Mouse (Mus musculus): ENCODE results near the gene Ccdc39. TPM values are rescaled to one million over a fixed set of nuclear protein-coding genes. Genes with fewer than 3 reads are reported as not detected.

Ccdc39 gene
- polyA plus RNA-seq, 2 experiments, result 3.2 to 10.3 TPM

DNA sequence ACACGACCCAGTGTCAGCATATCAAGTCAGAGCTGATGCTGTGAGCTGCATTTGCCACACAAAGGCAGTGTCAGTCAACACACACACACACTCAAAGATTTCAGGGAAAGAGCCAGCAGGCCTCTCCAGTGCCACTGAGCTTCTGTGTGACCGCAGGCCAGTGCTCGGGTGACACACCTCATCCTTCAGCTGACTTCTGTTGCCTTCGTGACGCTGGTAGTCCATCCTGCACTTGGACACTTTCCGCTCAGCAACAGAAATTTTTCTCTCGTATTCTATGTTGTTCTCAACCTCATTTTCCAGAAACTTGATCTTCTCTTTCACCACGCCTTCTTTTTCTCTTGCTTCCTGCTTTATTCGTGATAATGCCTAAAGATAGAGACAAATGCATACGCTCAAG, 11.8 kb downstream of the Ccdc39 start:
- no peak overlapping the region for H3K4me2 ChIP-seq (replicated peaks; ENCODE audit: low read depth, low read length, severe bottlenecking)
- DNase-seq (ENCODE audit: low spot score) (no peak), ATAC-seq (ENCODE audit: low FRiP score, low read depth) (no peak)
- H3K36me3 ChIP-seq (ENCODE audit: control insufficient read depth, insufficient read depth, low read length), result no peaks in the 10 kb centered on the region
- no peak overlapping the region for H3K27ac ChIP-seq (replicated peaks; ENCODE audit: low read depth, low read length)
- TF ChIP-seq POLR2A (IDR thresholded peaks at IDR 0.05; ENCODE audit: borderline replicate concordance, extremely low read depth, insufficient read depth, insufficient read length), result no peak
- H3K9me3 ChIP-seq (ENCODE audit: control insufficient read depth, low read length), result no peaks in the 10 kb centered on the region
- no peak overlapping the region for H3K9ac ChIP-seq (ENCODE audit: low read depth, low read length, severe bottlenecking)
- WGBS, result 88% methylated on average over 10 of the region's 10 CpGs
- no peak overlapping the region for H3K4me3 ChIP-seq (replicated peaks; ENCODE audit: low read length)
- no peaks in the 10 kb centered on the region for H3K4me1 ChIP-seq (ENCODE audit: control insufficient read depth, insufficient read depth, low read length)
- no peaks in the 10 kb centered on the region for H3K27me3 ChIP-seq (ENCODE audit: control insufficient read depth, insufficient read depth, low read length)

GRCm38 (mm10) chr3:33824135-33824946, 19.8 kb downstream of the Ccdc39 start:
- peak; percentile 74 for DNase-seq (ENCODE audit: low spot score)
- WGBS, result 44% methylated on average over 9 of the region's 9 CpGs
- H3K4me3 ChIP-seq (replicated peaks; ENCODE audit: low read length), result no peak overlapping the region
- no peaks in the 10 kb centered on the region for H3K36me3 ChIP-seq (ENCODE audit: control insufficient read depth, insufficient read depth, low read length)
- H3K27me3 ChIP-seq (ENCODE audit: control insufficient read depth, insufficient read depth, low read length), result no peaks in the 10 kb centered on the region
- no peak overlapping the region for H3K27ac ChIP-seq (replicated peaks; ENCODE audit: low read depth, low read length)
- no peak overlapping the region for H3K4me2 ChIP-seq (replicated peaks; ENCODE audit: low read depth, low read length, severe bottlenecking)
- no peaks in the 10 kb centered on the region for H3K9me3 ChIP-seq (ENCODE audit: control insufficient read depth, low read length)
- no peak for TF ChIP-seq POLR2A (IDR thresholded peaks at IDR 0.05; ENCODE audit: borderline replicate concordance, extremely low read depth, insufficient read depth, insufficient read length)
- no peaks in the 10 kb centered on the region for H3K4me1 ChIP-seq (ENCODE audit: control insufficient read depth, insufficient read depth, low read length)
- H3K9ac ChIP-seq (ENCODE audit: low read depth, low read length, severe bottlenecking), result no peak overlapping the region
- peak; percentile 60; the same call in 1 of the 2 replicates for ATAC-seq (ENCODE audit: low FRiP score, low read depth)

- no peak for DNase-seq (ENCODE audit: low spot score)
- Histone ChIP-seq H3K36me3 (ENCODE audit: control insufficient read depth, insufficient read depth, low read length) (peaks cover 55% of the 10 kb centered on the region), H3K27me3 (ENCODE audit: control insufficient read depth, insufficient read depth, low read length) (no peaks in the 10 kb centered on the region), H3K4me3 (replicated peaks; ENCODE audit: low read length) (no peak overlapping the region), H3K27ac (replicated peaks; ENCODE audit: low read depth, low read length) (no peak overlapping the region), H3K4me1 (ENCODE audit: control insufficient read depth, insufficient read depth, low read length) (no peaks in the 10 kb centered on the region), H3K9me3 (ENCODE audit: control insufficient read depth, low read length) (no peaks in the 10 kb centered on the region), H3K4me2 (replicated peaks; ENCODE audit: low read depth, low read length, severe bottlenecking) (no peak overlapping the region), H3K9ac (ENCODE audit: low read depth, low read length, severe bottlenecking) (no peak overlapping the region)
- WGBS, result 82% methylated on average over 1 of the region's 1 CpGs
- TF ChIP-seq POLR2A (IDR thresholded peaks at IDR 0.05; ENCODE audit: borderline replicate concordance, extremely low read depth, insufficient read depth, insufficient read length), result no peak
- ATAC-seq (ENCODE audit: low FRiP score, low read depth), result no peak
These were observed 37.0 kb downstream of the Ccdc39 start for GRCm38 (mm10) chr3:33807151-33807550.

GRCm38 (mm10) chr3:33800513-33800820, 43.6 kb downstream of the Ccdc39 start:
- peak overlapping the region; percentile 99 for H3K4me3 ChIP-seq (replicated peaks; ENCODE audit: low read length)
- H3K4me2 ChIP-seq (replicated peaks; ENCODE audit: low read depth, low read length, severe bottlenecking), result peak overlapping the region; percentile 54
- no peaks in the 10 kb centered on the region for H3K9me3 ChIP-seq (ENCODE audit: control insufficient read depth, low read length)
- H3K4me1 ChIP-seq (ENCODE audit: control insufficient read depth, insufficient read depth, low read length), result no peaks in the 10 kb centered on the region; the same call in 1 of the 2 replicates
- peak overlapping the region; percentile 100 for H3K27ac ChIP-seq (replicated peaks; ENCODE audit: low read depth, low read length)
- no peak for ATAC-seq (ENCODE audit: low FRiP score, low read depth)
- peak; percentile 11 for DNase-seq (ENCODE audit: low spot score)
- under 1% methylated on average over 16 of the region's 16 CpGs for WGBS
- no peaks in the 10 kb centered on the region for H3K27me3 ChIP-seq (ENCODE audit: control insufficient read depth, insufficient read depth, low read length)
- no peak for TF ChIP-seq POLR2A (IDR thresholded peaks at IDR 0.05; ENCODE audit: borderline replicate concordance, extremely low read depth, insufficient read depth, insufficient read length)
- peak overlapping the region; percentile 97 for H3K9ac ChIP-seq (ENCODE audit: low read depth, low read length, severe bottlenecking)
- H3K36me3 ChIP-seq (ENCODE audit: control insufficient read depth, insufficient read depth, low read length), result peaks cover 21% of the 10 kb centered on the region

GRCm38 (mm10) chr3:33799617-33800512, 44.2 kb downstream of the Ccdc39 start, which contains the start of gene Ttc14:
Ttc14 (plus strand) TSS chr3:33799832.
- Histone ChIP-seq H3K9me3 (ENCODE audit: control insufficient read depth, low read length) (no peaks in the 10 kb centered on the region), H3K4me1 (ENCODE audit: control insufficient read depth, insufficient read depth, low read length) (no peaks in the 10 kb centered on the region; the same call in 1 of the 2 replicates), H3K27me3 (ENCODE audit: control insufficient read depth, insufficient read depth, low read length) (no peaks in the 10 kb centered on the region), H3K4me3 (replicated peaks; ENCODE audit: low read length) (peak within 1 kb of the TSS; percentile 99), H3K9ac (ENCODE audit: low read depth, low read length, severe bottlenecking) (peak within 1 kb of the TSS; percentile 97), H3K4me2 (replicated peaks; ENCODE audit: low read depth, low read length, severe bottlenecking) (peak within 1 kb of the TSS; percentile 64), H3K27ac (replicated peaks; ENCODE audit: low read depth, low read length) (peak within 1 kb of the TSS; percentile 100), H3K36me3 (ENCODE audit: control insufficient read depth, insufficient read depth, low read length) (peaks cover 15% of the 10 kb centered on the region)
- DNase-seq (ENCODE audit: low spot score) (peak; percentile 96), ATAC-seq (ENCODE audit: low FRiP score, low read depth) (peak; percentile 100)
- under 1% methylated on average over 69 of the region's 90 CpGs for WGBS
- no peak; the same call in 1 of the 2 replicates for TF ChIP-seq POLR2A (IDR thresholded peaks at IDR 0.05; ENCODE audit: borderline replicate concordance, extremely low read depth, insufficient read depth, insufficient read length)
